Mouse (Mus musculus): Measurements from ENCODE around the gene Gm21731.
"Not testable (repeated sequence)": the region's sequence is repeated elsewhere in the genome, so short reads cannot be mapped to it uniquely, and the experiment has no call there.

The Gm21731 gene

DNA sequence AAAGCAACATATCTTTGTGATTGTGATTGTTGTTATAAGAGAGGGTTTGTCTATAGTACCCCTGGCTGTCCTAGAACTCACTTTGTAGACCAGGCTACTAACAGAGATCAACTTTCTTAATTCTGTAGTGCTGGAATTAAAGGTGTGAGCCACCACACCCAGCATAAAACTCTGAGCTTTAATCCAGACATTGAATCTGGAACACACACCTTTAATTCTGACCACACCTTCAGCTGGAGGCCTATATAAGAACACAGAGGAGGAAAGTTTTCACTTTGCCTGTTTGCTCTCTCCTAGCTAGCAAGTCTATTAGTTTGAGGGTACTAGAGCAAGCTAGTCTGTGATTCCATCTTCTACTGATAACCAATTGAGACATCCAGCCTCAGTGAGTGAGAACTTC lies at the start of gene Gm21731:
Gene Gm21731, plus strand, starts transcription at position 301 of the 400 bp plus-strand sequence.
- in situ Hi-C loops (cut with MseI, MboI): not testable (repeated sequence)

DNA sequence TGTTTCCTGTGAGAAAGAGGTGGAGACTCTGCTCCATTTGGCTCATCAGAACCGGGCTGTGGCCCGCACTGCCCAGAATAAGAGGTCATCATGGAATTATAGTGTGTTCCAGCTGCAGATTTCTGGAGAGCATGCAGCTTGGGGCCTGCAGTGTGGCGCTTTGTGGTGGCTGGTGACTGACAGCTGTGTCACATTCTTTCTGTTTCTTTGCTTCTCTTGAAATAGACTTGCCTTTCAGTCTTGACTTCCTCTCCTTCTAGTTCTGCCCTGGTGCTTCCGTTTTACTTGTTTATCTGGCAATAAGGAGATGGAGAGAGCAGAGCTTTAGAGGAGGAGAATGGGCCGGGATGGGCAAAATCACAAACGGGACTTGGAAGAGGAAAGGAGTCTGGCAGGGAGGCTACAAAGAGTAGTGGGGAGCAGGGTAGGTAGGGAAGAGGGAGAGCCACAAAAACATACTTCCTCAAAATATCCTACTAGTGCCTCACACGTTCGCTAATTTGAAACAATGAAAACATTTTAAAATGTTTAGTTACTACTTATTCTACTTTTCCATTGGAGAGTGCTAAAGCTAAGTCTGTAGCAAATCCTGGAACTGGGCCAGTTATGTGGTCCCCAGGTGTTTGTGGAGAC lies 42.6 kb upstream of the Gm21731 start:
- in situ Hi-C loops (cut with MseI, MboI): not testable (repeated sequence)

DNA sequence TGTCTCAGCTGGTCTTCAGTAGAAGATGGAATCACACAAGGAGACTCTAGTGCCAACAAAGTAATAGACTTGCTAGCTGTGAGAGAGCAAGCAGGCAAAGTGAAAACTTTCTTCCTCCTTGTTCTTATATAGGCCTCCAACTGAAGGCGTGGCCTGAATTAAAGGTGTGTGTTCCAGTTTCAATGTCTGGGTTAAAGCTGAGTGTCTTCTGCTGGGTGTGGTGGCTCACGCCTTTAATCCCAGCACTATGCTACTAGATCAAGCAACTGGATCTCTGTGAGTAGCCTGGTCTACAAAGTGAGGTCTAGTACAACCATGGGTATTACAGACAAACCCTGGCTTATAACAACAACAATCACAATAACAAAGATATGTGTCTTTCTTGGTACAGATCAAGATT lies 23.1 kb upstream of the Gm21731 start, which contains the start of gene Gm21762:
Gene Gm21762, minus strand, starts transcription at position 101 of the 400 bp plus-strand sequence.
- in situ Hi-C loops (cut with MseI, MboI): not testable (repeated sequence)

DNA sequence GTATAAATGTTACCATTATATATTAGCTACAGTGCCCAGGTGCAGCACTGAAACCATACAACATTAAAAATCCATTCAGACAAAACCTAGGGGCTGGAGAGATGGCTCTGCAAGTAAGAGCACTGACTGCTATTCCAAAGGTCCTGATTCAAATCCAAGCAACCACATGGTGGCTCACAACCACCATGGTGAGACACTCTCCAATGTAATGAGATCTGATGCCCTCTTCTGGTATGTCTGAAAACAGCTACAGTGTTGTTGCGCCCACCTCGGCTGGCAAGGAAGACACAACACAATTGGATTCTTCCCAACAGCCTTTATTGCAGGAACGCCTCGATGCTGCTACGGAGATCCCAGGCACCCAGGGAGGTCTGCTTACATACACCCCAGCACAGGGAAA lies 18.0 kb upstream of the Gm21731 start:
- in situ Hi-C loops (cut with MseI, MboI): not testable (repeated sequence)

DNA sequence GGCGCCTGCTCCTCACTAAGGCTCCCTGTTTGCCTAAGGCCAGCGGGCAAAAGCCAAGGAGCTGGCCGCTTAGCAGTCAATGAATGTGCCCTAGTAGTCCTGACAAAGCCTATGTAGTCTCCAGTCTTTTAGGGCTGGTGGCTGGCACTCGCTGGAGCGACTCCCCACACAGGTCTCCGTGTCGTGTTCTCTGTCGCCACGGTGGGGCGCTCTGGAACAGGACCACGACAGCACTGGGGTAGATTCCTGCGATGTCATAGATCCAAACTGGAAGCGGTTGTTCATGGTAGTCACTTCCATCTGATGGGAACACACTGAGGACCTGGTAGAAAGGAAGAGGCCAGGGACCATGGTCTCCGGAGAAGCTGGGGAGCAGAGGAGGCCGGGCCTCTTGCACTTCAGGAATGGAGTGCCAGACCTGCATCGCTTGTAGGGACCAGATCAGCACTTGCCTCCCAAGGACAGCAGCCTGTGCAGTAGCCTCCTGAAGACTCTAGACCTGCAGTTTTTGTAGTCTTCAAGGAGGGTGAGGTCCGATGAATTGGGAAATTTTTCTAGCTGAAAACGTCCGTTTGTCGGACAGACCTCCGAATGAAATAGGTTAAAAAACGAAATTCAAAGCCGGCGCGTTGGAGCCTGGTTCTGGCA lies 15.8 kb upstream of the Gm21731 start:
- in situ Hi-C loops (cut with MseI, MboI): not testable (repeated sequence)

DNA sequence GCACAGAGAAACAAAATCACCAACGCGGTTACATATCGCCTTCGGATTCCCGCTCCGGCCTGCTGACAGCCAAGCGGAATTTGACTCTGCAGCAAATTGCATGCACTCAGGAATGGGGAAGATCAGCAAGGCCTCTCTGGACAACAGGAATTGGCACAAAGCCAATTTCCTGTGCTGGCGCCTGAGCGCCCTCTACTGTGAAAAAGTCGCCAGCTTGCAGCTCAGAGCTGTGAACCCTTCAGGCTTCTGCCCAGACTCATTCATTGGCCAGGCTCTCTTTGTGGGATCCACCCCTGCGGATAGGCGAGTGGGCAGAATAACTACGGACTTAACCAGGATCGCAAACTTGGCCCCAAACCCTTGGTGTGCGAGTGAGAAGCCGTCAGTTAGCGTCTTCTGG lies 7.1 kb upstream of the Gm21731 start:
- in situ Hi-C loops (cut with MseI, MboI): not testable (repeated sequence)

DNA sequence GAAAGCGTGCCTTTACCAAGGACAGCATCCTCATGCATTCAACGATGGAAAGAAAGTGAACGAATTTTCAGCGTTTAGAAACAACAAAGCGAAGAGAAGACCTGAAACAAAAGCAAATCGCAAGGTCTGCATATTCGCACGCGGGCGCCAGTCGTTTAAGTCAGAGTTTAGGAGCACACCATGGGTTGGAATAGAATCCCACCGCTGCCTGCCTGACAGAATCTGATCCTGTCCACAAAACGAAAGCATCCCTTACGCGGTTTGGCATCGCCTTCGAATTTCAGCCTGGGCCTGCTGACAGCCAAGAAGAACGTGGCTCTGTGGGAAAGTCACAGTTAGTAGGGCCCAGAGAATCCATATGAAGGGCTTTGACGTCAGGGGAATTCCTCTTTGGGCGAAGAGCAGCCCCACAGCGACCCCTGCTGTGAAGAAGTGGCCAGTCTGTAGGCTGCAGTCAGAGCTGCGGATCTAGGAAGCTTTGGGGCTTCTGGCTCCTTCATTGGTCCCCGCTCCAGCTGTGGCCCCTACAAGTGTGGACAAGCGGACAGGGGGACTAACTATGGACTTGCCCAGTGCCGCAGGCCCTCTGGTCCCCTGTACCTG lies 6.4 kb upstream of the Gm21731 start:
- in situ Hi-C loops (cut with MseI, MboI): not testable (repeated sequence)

DNA sequence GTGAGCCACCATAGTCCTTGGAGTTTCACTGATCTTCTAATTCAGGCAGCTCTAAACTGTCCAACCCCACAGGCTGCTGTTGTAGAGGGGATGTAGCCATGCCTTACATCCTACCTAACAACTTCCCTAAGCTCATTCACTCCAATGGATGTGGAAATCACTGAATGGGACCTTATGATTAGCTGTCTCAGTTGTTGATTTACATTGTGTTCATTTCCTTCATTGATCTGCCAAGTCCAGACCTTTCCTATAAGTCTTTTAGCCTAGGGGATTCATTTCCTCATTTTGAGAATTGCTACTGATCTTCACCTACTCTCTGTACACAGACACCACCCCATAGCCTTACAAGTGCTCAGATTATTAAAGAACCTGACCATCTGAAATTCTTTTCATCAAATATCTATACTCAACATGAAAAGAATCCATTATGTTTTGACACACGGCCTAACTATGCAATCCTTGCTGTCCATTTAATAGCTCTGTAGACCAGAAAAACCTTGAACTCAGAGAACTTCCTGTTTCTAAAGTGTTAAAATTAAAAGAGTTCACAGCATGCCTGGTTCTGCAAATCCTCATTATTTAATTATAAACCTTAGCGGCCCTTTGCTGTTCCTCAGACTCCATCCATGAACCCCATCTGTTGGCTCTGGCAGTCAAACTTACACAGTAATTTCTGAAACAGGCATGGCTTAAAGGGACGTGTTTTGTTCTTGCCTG lies 12.5 kb downstream of the Gm21731 start:
- in situ Hi-C loops (cut with MseI, MboI): not testable (repeated sequence)

DNA sequence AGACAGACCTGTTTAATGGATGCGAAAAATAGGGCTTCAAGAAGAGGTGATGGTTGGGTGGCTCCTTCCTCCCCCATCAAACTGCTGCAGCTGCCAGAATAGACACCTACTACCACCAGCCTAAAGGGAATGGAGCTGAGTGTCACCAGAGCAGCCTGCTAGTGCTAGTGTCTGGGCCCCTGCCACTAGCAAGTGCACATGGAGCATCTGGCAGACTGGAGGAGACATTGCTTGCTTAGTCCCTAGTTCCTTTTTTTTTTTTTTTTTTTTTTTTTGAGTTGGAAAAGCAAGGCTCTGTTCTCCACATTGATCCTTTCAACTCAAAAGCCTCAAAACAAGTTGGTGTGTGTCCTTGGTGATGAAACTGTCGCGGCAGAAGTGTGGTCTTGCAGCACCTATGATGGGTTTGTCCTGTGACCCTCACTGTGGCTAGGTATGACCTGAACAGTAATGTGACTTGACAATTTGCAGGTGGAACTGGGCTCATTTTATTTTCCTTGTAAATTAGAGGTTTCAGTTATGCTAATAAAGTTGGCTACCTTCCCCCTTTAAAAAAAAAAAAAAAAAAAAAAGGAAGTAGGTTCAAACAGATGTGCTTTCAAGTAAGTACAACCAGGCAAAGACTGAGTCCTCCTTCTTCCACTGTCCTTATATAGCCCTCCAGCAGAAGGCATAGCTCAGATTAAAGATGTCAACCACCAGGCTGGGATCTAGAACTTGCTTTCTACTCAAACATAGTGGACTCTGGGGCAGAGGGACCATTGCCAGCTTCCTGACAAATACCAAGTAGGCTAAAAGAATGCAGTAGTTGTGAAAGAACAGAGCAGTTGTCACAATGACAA lies 20.1 kb downstream of the Gm21731 start:
- in situ Hi-C loops (cut with MseI, MboI): not testable (repeated sequence)

DNA sequence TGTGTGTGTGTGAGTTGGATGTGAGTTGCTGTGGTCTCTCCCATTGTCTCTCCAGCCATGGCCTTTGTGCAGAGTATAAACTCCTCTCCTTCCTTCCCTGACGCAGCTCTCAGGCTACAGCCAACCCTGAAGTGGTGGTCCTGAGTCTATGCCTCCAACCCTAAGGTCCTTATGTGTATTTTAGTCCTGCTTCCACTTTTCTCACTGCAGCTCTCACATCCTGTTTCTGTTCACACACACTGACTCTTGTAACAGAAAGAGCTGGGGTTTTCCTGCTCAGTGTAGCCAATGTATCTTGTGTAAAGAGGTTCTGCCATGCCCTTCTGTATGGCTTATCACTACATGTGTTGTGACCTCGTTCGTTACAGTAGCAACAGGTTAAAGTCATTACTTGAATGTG lies 20.8 kb downstream of the Gm21731 start:
- in situ Hi-C loops (cut with MseI, MboI): not testable (repeated sequence)

DNA sequence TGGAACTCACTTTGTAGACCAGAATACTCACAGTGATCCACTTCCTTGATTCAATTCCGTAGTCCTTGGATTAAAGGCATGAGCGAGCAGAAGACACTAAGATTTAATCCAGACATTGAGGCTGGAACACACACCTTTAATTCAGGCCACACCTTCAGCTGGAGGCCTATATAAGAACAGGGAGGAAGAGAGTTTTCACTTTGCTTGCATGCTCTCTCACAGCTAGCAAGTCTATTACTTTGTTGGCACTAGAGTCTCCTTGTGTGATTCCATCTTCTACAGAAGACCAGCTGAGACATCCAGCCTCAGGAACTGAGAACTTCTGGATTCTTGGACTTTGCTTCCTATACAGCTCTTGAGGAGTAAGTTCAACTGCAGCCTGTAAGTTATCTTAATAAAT lies 24.0 kb downstream of the Gm21731 start, which contains the start of gene AF067061:
Gene AF067061, plus strand, starts transcription at position 245 of the 400 bp plus-strand sequence.
- in situ Hi-C loops (cut with MseI, MboI): not testable (repeated sequence)

DNA sequence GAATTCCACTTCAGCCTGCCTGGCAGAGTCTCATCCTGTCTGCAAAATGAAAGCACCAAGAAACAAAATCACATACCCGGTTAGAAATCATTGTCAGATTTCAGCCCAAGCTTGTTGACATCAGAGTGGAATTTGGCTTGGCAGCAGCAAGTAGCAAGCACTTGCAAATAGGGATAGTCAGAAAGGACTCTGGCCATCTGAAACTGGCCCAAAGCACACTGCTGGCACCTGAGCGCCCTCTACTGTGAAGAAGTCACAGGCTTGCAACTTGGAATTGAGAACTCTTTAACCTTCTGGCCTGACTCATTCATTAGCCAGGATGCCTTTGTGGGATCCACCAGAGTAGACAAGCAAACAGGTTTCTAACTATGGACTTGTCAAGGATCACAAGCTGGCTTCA lies 38.9 kb downstream of the Gm21731 start:
- in situ Hi-C loops (cut with MseI, MboI): not testable (repeated sequence)

DNA sequence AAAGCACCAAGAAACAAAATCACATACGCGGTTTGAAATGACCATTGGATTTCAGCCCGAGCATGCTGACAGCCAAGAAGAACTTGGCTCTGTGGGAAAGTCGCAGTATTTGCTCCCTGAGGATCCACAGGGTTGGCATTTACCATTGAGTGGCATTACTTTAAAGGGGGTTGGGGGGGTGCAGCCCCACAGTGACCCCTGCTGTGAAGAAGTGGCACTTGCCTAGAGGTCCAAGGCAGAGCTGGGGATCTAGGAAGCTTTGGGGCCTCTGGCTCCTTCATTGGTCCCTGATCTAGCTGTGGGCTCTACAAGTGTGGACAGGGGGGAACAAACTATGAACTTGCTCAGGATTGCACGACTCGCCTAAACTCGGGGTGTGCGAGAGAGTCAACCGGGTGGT lies 39.9 kb downstream of the Gm21731 start:
- in situ Hi-C loops (cut with MseI, MboI): no loop called here
